Mouse (Mus musculus) kidney, adult 2 months (tissue): ENCODE measurements around the gene Aes.

Experiments used
- CTCF ChIP-seq: fragments of 200-500 bp; conservative IDR thresholded peaks from 2 replicates; pipeline ENCODE4 v1.5.1; 2011; ENCODE audit warnings: low read depth, mild to moderate bottlenecking, control low read depth, low read length, moderate library complexity, mixed read lengths; ENCODE audit not compliant: insufficient read depth, insufficient read length
- POLR2A ChIP-seq: fragments of 200-500 bp; IDR thresholded peaks from one replicate; pipeline ENCODE4 v1.6.1; 2011; ENCODE audit warnings: low read depth, low read length, control low read depth

DNA sequence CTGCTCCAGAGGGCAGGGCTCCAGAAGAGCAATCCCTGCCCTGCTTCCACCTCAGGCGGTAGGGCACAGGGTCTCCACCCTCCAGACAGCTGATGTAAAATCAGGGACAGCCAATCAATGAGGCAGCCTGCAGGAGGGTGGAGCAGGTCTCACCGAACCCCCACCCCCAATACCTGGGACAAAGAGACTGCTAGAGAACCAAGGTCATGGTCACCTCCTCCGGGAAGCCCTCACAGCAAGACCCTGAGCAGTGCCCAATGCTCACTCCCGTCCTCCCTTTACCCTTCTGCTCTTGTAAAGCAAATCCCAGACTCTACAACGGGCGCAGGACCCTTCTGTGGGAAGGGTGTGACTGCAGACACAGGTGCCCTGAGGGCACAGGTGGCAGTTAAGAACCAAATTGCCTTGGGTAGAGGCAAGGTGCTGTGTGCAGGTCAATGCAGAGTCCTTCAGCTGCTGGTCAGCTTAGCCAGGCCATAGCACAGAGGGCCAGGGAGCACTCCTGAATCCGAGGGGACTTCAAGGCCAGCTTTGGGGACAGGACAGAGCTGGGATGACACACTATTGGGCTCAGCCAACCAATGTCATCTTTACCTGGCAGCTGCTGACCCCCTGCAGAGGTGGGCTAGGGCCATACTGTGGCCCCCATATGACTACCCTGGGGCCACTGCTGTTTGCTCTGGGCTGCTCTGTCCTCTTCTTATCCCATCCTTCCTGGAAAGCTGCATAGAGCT, 16.4 kb upstream of the Aes start:
- TF ChIP-seq CTCF, result no peak
- no peak for TF ChIP-seq POLR2A
